Mouse (Mus musculus) thymus, adult 2 months (tissue): ENCODE data around the gene Anpep. TPM values are rescaled to one million over a fixed set of nuclear protein-coding genes. Genes with fewer than 3 reads are reported as not detected.

Experiments
- DNase-seq: peaks from one replicate; pipeline ENCODE4 v3.0.0; 2021
- H3K27ac ChIP-seq: fragments of 200-500 bp; 2 replicates; pipeline ENCODE4 v1.5.1; 2012; ENCODE audit warnings: low read length, control low read depth; ENCODE audit not compliant: control insufficient read depth, insufficient read depth
- H3K27me3 ChIP-seq: fragments of 200-500 bp; 2 replicates; pipeline ENCODE4 v1.6.1; 2012; ENCODE audit warnings: mild to moderate bottlenecking, low read length, moderate library complexity, mixed read lengths; ENCODE audit not compliant: control insufficient read depth, insufficient read depth
- H3K36me3 ChIP-seq: fragments of 200-500 bp; 2 replicates; pipeline ENCODE4 v1.6.1; 2012; ENCODE audit warnings: mild to moderate bottlenecking, low read length, moderate library complexity; ENCODE audit not compliant: control insufficient read depth, insufficient read depth
- H3K4me1 ChIP-seq: fragments of 200-500 bp; replicated peaks from 2 replicates; pipeline ENCODE4 v1.6.1; 2012; ENCODE audit warnings: low read length; ENCODE audit not compliant: control insufficient read depth, insufficient read depth
- H3K4me3 ChIP-seq: fragments of 200-500 bp; 2 replicates; pipeline ENCODE4 v1.5.1; 2012; ENCODE audit warnings: mild to moderate bottlenecking, low read length, control low read depth, moderate library complexity; ENCODE audit not compliant: control insufficient read depth, insufficient read depth
- CTCF ChIP-seq: fragments of 200-500 bp; IDR thresholded peaks from 2 replicates; pipeline ENCODE4 v1.5.1; 2012; ENCODE audit warnings: mild to moderate bottlenecking, control low read depth, low read length, moderate library complexity, borderline replicate concordance; ENCODE audit not compliant: control insufficient read depth, poor library complexity, insufficient read depth; ENCODE audit errors: extremely low read depth
- POLR2A ChIP-seq: fragments of 200-500 bp; IDR thresholded peaks from 2 replicates; pipeline ENCODE4 v1.6.1; 2012; ENCODE audit warnings: mild to moderate bottlenecking, low read length, control low read depth, moderate library complexity; ENCODE audit not compliant: control insufficient read depth, poor library complexity, insufficient read depth; ENCODE audit errors: extremely low read depth
- WGBS: fragments of 180-500 bp; shearing (Covaris S2); methylation state at CpG from one replicate; pipeline ENCODE4 v1.1.7; 2018; 5-methylcytosine and 5-hydroxymethylcytosine counted together
- polyA plus RNA-seq: library from polyadenylated mRNA; depleted of rRNA; stranded (reverse); fragments of >200 nt; gene quantifications from 2 replicates; pipeline ENCODE4 v1.2.3, GENCODE M21; 2012; rRNA removed

Gene Anpep
- 15.9 and 20.6 TPM in 2 replicates for polyA plus RNA-seq

DNA sequence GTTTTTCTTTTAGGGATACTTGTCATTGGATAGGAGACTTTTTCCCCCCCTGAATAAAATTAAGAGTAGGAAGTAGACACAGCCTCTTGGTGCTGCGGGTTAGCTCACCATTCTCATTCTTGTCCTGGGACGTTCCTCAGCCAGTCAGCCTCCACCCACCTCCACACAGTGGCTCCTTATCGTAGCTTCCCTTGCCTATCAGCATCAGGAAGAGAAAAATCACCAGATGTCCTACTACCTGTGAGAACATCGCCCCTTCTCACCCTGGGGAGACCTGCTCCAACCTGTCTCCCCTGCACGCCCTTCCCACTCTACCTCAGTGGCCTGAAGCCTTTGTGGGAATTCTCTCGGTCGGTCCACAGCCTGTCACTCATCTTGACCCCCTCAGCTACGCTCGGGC is at the start of gene Anpep:
Gene Anpep (minus strand): TSS at position 249 of the 400 bp plus-strand sequence.
- Histone ChIP-seq H3K36me3 (no peaks in the 10 kb centered on the region), H3K4me3 (no peak within 1 kb of the TSS), H3K27me3 (no peaks in the 10 kb centered on the region), H3K27ac (no peak within 1 kb of the TSS), H3K4me1 (no peaks in the 10 kb centered on the region; the same call in 1 of the 2 replicates)
- DNase-seq: no peak
- WGBS: 92% methylated on average over 9 of the region's 9 CpGs
- TF ChIP-seq POLR2A (no peak), CTCF (no peak)

- Histone ChIP-seq H3K36me3 (peaks cover 19% of the 10 kb centered on the region), H3K27ac (no peak overlapping the region), H3K27me3 (no peaks in the 10 kb centered on the region), H3K4me3 (no peak overlapping the region), H3K4me1 (no peaks in the 10 kb centered on the region)
- DNase-seq: no peak
- TF ChIP-seq CTCF (no peak), POLR2A (no peak)
- WGBS: 87% methylated on average over 2 of the region's 2 CpGs
Measured at GRCm38 (mm10) chr7:79907356-79907755, 46.5 kb upstream of the Anpep start.

DNA sequence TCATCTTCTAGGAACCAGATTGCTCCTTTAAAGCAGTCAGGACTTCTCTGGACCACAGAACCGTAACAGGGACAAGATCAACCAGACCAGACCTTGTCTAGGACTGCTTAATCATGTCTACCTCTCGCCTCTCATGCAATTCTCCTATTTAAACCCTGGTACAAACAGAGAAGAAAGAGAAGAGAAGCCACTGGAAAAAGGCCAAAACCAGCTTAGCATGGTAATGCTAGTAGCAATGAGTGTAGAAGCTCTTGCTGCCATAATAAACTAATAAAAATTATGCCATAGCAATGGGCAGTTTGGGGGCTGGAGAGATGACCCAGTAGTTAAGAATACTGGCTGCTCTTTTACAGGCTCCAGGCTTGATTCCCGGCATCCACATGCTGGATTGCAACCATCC is 46.1 kb upstream of the Anpep start:
- H3K36me3 ChIP-seq: peaks cover 19% of the 10 kb centered on the region
- 94% methylated on average over 3 of the region's 3 CpGs for WGBS
- H3K4me3 ChIP-seq: no peak overlapping the region
- DNase-seq: no peak
- H3K4me1 ChIP-seq: no peaks in the 10 kb centered on the region
- no peaks in the 10 kb centered on the region for H3K27me3 ChIP-seq
- TF ChIP-seq CTCF (no peak), POLR2A (no peak)
- no peak overlapping the region for H3K27ac ChIP-seq

DNA sequence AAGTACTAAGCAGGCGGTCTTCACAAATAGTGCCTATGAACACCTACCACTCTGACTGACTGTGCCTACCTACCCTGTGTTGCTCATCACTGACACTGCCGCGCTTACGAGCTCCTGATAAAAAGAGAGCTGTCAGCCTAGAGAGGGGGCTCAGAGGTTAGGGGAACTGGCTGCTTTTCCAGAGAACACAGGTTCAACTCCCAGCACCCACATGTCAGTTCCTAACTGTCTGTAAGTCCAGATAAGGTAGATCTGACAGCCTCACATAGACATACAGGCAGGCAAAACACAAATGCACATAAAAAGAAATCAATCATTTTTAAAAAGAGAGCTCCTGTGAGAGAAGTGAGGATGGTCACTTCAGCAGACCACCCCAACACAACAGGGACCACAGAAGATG is 44.3 kb upstream of the Anpep start:
- Histone ChIP-seq H3K36me3 (peaks cover 17% of the 10 kb centered on the region), H3K27ac (no peak overlapping the region), H3K27me3 (no peaks in the 10 kb centered on the region), H3K4me1 (no peaks in the 10 kb centered on the region), H3K4me3 (no peak overlapping the region)
- DNase-seq: no peak
- TF ChIP-seq CTCF (no peak), POLR2A (no peak)
- WGBS: 100% methylated on average over 4 of the region's 4 CpGs

DNA sequence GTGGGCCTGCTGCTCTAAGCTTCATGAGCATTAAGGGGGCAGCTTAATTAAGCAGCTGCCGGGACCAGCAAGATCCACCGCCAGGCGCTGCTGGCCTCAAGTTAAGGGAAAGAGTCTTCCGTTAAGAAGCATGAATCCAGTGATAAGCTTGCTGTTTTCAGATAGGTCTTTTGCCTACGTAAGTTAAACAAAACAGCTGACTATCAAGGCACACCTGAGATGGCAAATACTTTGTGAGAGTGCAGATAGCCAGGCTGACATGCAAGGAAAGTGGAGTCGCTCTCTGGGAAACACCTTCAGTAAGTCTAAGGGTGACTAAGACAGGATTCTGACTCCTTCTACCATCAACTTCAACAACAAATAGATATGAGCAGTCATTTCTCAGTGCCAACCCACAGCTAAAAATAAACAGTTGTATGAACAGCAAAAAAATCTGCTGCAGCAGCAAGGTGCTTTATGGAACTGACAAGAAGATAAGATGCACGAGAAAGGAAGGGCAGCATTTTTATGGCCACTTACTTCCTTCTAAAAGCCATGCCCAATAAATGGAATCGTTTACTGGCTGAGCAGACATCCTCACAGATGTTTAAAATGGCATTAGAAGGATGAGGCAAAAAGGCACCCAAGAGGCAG is 42.4 kb upstream of the Anpep start:
- WGBS: 93% methylated on average over 8 of the region's 8 CpGs
- Histone ChIP-seq H3K36me3 (peaks cover 8% of the 10 kb centered on the region), H3K4me1 (no peaks in the 10 kb centered on the region), H3K27ac (no peak overlapping the region), H3K4me3 (no peak overlapping the region), H3K27me3 (no peaks in the 10 kb centered on the region)
- DNase-seq: no peak
- TF ChIP-seq CTCF (no peak), POLR2A (no peak)

GRCm38 (mm10) chr7:79900753-79901152 is 39.9 kb upstream of the Anpep start:
- H3K4me1 ChIP-seq: no peaks in the 10 kb centered on the region
- H3K27ac ChIP-seq: no peak overlapping the region
- peaks cover 7% of the 10 kb centered on the region; the same call in 1 of the 2 replicates for H3K36me3 ChIP-seq
- TF ChIP-seq CTCF: no peak
- no peak for TF ChIP-seq POLR2A
- no peak for DNase-seq
- H3K27me3 ChIP-seq: no peaks in the 10 kb centered on the region
- no peak overlapping the region for H3K4me3 ChIP-seq
- WGBS: 96% methylated on average over 6 of the region's 6 CpGs

GRCm38 (mm10) chr7:79895225-79895624 is 34.4 kb upstream of the Anpep start:
- 92% methylated on average over 3 of the region's 3 CpGs for WGBS
- H3K27ac ChIP-seq: no peak overlapping the region
- no peaks in the 10 kb centered on the region for H3K27me3 ChIP-seq
- no peaks in the 10 kb centered on the region for H3K4me1 ChIP-seq
- no peak overlapping the region for H3K4me3 ChIP-seq
- TF ChIP-seq CTCF (no peak), POLR2A (no peak)
- DNase-seq: no peak
- peaks cover 7% of the 10 kb centered on the region for H3K36me3 ChIP-seq
